Mouse (Mus musculus) small intestine, adult 2 months (tissue): ENCODE results near the gene Gldn.

Experiments
- CTCF ChIP-seq: fragments of 200-500 bp; IDR thresholded peaks from 2 replicates; pipeline ENCODE4 v1.5.1; 2012; ENCODE audit warnings: low read depth, mild to moderate bottlenecking, control low read depth, inconsistent platforms, low read length, moderate library complexity, mixed read lengths; ENCODE audit not compliant: insufficient replicate concordance, insufficient read length; ENCODE audit errors: extremely low read depth
- POLR2A ChIP-seq: fragments of 200-500 bp; IDR thresholded peaks from 2 replicates; pipeline ENCODE4 v1.6.1; 2012; ENCODE audit warnings: low read depth, mild to moderate bottlenecking, control low read depth, inconsistent platforms, low read length, moderate library complexity

- TF ChIP-seq CTCF (no peak), POLR2A (no peak)
Measured at GRCm38 (mm10) chr9:54356756-54357155, 70.5 kb downstream of the Gldn start.
